Mouse (Mus musculus): ENCODE data around the gene Ttc28. TPM values are rescaled to one million over a fixed set of nuclear protein-coding genes. Genes with fewer than 3 reads are reported as not detected.

Gene Ttc28
- total RNA-seq, 2 experiments from 2014 or later, result 20.5 to 21.6 TPM

GRCm38 (mm10) chr5:111065770-111066169 lies 186.2 kb downstream of the Ttc28 start:
- DNase-seq, result no peak
- intact Hi-C loops (cut with DNase I), result no loop called here

DNA sequence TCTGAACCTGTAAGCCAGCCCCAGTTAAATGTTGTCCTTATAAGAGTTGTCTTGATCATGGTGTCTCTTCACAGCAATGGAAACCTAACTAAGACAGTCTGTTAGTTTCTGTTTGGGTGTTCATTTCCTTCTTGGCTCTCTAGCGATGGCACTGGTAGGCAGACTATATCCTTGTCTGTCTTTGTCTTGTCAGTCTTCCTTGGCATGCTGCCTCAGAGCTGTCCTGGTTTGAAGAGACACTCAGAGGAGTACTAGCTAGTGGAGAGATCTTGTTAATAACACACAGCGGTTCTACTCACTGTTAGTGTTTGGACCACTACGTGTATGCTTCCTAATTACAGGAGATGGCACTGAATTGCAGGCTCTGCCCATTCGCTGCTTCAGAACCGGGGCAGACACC lies 189.9 kb downstream of the Ttc28 start:
- intact Hi-C loops (cut with DNase I), result no loop called here

GRCm38 (mm10) chr5:111069931-111070330 lies 190.3 kb downstream of the Ttc28 start:
- DNase-seq, result no peak
- intact Hi-C loops (cut with DNase I), result no loop called here

More for the DNA sequence above, 189.9 kb downstream of the Ttc28 start:
- no peak for DNase-seq

GRCm38 (mm10) chr5:111070361-111070760 lies 190.8 kb downstream of the Ttc28 start:
- intact Hi-C loops (cut with DNase I), result no loop called here

DNA sequence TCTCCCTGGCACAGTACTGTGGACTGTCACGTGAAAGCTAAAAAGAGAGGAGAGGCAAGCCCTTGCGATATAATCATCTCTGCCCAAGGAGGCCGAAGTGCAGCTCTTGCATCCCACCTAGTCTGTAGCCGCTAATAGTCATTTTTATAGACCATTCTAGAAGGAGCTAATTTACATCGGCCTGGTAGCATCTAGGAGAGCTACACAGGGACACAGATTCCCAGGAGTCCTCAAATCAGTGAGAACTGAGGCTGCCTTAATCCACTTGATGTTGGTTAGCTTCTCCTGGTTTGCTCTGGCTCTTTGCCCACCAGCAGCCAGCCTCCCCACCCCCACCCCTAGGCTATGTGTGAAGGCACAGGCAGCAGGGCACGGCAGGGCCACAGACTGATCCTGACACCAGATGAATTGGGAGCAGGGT lies 193.7 kb downstream of the Ttc28 start:
- intact Hi-C loops (cut with DNase I), result no loop called here
- no peak for DNase-seq

More at GRCm38 (mm10) chr5:111070361-111070760, 190.8 kb downstream of the Ttc28 start:
- DNase-seq, result no peak

DNA sequence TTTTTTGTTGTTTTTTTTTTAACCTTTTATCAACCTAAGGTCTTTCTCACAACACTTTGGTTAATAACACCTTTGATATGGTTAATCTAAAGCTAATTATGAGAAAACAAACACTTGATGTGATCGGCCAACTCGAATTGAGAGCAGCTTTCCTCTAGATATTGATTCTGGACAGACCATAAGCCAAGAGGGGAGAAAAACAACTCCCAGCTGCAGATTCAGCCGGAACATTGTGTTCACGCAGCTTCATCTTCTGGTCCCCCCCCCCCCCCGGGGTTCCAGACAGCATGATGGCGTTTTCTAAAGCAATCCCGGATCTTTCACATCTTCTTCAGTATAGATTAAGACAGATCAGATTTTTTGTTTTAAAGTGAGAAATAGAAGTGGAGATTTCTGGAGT lies 194.4 kb downstream of the Ttc28 start:
- intact Hi-C loops (cut with DNase I), result no loop called here
- DNase-seq, result no peak

- DNase-seq, result no peak
- intact Hi-C loops (cut with DNase I), result no loop called here
These were observed 196.2 kb downstream of the Ttc28 start for GRCm38 (mm10) chr5:111075841-111076240.

- no peak for DNase-seq
- intact Hi-C loops (cut with DNase I), result no loop called here
These were observed 197.7 kb downstream of the Ttc28 start for GRCm38 (mm10) chr5:111077261-111077660.

DNA sequence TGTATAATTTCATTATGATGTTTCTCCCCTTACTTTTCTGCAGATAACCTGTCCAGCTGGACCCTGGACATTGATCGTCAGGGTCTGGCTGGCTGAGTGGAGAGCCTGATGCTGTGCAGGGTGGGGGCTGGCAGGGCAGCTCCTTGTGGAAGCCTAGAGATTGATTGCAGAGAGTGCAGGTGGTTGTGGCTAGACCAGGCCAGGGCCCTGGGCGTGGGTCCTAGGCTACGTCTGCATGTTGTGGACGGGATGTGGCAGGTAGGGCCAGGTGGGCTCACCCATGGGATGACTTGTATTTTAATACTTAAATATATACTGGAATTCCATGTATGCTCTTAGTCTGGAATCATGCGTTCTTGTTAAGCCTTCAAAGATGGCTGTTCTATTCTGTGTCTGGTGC lies 201.0 kb downstream of the Ttc28 start:
- intact Hi-C loops (cut with DNase I), result no loop called here

GRCm38 (mm10) chr5:111085849-111086248 lies 206.2 kb downstream of the Ttc28 start:
- DNase-seq, result no peak
- intact Hi-C loops (cut with DNase I), result no loop called here

More for the DNA sequence above, 201.0 kb downstream of the Ttc28 start:
- no peak for DNase-seq

GRCm38 (mm10) chr5:111096750-111097149 lies 217.1 kb downstream of the Ttc28 start:
- no peak for DNase-seq
- intact Hi-C loops (cut with DNase I), result no loop called here

GRCm38 (mm10) chr5:111097233-111098160 lies 217.9 kb downstream of the Ttc28 start:
- intact Hi-C loops (cut with DNase I), result no loop called here
- no peak for DNase-seq

DNA sequence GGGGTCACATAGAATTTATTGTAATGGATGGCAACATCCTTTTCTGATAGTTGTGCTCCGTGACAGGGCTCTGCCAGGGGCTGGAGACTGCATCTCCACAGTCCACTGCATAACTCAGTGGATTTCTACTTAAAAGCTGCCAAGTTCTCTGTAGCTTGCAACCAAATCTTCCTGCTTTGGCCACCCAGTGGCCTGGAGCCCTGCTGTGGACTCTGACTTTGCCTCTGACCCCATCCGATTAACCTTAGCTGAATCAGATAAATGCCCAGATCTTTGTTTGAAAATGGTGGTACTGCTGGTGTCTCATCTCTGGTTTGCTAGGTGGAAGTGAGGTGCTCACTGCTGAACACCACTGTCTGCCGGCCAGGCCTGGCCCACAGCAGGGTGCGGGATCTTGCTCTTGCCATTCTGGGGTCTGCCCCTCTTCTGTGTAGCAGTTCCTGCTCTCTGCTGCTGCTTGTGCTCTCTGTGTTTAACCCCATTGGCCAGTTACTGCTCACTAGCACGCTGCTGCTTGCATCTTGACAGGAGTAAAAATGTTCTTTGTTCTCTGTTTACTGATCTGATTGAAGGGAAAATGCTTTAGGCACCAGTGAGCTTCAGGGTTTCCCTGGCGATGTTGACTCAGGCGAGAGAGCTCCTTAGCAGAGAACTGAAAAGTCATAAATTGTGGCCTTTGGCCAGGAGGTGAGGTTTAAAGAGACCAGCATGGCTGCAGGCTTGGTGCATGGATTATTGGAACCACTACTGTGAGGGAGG lies 219.1 kb downstream of the Ttc28 start:
- DNase-seq, result no peak
- intact Hi-C loops (cut with DNase I), result no loop called here

- no peak for DNase-seq
- intact Hi-C loops (cut with DNase I), result no loop called here
These were observed 221.0 kb downstream of the Ttc28 start for GRCm38 (mm10) chr5:111100585-111100984.

DNA sequence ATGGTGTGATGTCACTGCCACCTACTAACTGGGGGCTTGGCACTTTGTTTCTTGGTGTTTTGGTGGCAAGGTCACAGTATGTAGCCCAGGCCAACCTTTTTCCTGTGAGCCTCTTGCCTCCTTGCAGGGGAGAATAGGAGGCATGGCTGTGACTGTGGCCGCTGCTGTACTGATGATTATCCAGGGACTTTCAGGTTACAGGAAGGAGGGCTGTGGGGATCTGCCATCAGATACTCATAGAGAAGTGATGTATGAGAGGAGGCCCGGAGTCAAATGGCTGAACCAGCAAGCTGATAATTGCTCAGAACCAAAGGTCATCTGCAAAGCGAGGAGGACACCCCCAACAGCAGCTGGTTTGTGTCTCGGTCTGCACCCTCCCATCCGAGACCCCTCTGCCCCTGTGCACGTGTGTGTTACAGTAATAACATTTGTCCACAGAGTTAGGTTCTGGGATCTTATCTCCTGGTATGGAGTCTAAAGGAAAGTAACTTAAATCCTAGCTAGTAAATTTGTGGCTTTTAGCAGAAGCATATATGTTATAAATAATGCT lies 221.9 kb downstream of the Ttc28 start:
- DNase-seq, result no peak
- intact Hi-C loops (cut with DNase I), result no loop called here

DNA sequence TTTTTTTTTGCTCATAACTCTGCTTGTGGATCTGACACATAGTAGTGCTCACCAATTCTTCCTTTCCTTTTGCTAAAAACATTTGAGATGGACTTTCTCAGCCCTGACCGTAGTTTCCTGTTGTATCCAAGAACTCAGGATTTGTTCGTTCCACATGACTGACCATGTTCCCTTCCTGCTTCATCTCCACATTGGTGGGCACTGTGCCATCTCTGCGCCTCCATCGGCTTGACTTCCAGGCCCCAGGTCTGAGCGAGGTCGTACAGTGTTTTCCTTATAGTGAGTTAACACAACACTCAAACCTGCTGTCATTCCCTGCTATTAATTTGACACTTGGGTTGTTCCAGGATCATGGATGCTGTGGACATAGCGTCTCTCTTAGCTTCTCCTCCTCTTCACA lies 225.2 kb downstream of the Ttc28 start:
- DNase-seq, result no peak
- intact Hi-C loops (cut with DNase I), result no loop called here

- intact Hi-C loops (cut with DNase I), result loop anchor here (5.0 kb wide), 1 partner anchor 46 kb away; no protein-coding TSS in a partner anchor
- no peak for DNase-seq
These were observed 231.8 kb downstream of the Ttc28 start for GRCm38 (mm10) chr5:111111378-111111777.

DNA sequence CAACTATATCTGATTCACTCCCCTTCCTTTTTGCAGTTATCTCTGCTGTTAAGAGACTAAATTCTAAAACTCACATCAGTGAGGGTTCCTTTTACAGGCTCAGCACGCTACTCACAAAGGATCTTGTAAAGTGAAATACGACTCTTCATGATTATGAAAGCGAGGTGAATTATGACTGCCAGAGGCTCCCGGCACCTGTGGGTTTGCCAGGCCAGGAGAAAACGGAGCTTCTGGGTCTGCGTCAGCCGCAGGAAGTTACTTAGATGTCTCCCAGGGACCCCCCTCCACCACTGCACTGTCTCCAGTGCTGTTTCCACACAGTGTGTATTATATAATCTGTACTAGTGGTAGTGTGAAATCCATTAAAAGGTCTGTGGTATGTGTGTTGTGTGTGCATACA lies 233.6 kb downstream of the Ttc28 start:
- no peak for DNase-seq
- intact Hi-C loops (cut with DNase I), result loop anchor here (5.0 kb wide), 1 partner anchor 44 kb away; no protein-coding TSS in a partner anchor

DNA sequence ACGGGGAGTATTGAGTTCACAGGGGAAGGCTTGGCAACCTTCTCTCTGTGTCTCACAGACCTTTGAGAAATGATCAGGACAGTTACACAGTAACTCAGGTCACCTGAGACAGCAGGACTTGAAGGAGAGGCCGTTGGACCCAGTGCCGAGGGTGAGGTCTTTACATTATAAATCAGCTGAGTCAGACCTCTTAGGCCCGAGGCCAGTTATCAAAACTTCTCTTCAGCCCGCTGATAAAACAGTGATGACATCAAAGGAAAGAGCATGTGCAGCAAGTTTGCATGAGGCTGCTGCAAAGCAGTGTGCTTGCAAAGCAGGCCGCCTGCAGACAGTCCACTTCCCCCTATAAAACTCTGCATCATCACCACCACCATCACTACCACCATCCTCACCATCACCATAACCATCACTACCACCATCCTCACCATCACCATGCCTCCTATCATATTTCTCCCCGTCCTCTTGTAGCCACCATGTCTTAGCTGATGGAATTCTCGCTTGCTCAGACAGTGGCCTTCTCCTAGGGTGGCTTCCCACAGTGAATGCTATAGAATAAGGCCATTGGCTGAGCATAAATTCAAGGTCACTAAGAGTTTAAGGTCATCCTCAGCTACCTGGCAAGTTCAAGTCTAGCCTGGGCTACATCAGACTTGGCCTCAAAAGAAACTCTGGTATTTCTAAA lies 234.2 kb downstream of the Ttc28 start:
- no peak for DNase-seq
- intact Hi-C loops (cut with DNase I), result loop anchor here (5.0 kb wide), 1 partner anchor 43 kb away; no protein-coding TSS in a partner anchor

DNA sequence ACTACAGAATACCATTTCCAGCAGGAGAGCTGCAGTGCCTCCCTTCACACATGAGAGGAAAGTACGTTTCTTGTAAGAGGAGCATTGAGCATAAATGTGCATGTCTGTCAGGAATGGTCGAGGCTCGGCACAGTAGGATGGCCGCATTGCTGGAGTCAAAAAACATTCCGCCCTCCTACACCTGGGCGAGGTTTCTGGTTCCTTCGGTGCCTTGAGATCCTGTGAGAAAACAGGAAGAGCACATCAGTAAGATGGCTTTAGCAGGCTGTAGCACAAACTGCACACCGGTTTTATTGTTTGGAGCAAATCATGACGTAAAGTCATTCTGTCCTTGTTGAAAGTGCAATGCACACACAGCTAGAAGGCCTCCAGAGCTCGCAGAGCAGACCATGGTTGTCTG lies 235.0 kb downstream of the Ttc28 start:
- DNase-seq, result no peak

More for the DNA sequence above, 235.0 kb downstream of the Ttc28 start:
- intact Hi-C loops (cut with DNase I), result loop anchor here (5.0 kb wide), 1 partner anchor 43 kb away; no protein-coding TSS in a partner anchor

All from heart, postnatal 14 days (tissue).